Mouse (Mus musculus) thymus, adult 2 months (tissue): ENCODE results near the gene Asxl1. TPM values are rescaled to one million over a fixed set of nuclear protein-coding genes. Genes with fewer than 3 reads are reported as not detected.

ENCODE experiments used
- DNase-seq: peaks from one replicate; pipeline ENCODE4 v3.0.0; 2021
- H3K27ac ChIP-seq: fragments of 200-500 bp; 2 replicates; pipeline ENCODE4 v1.5.1; 2012; ENCODE audit warnings: low read length, control low read depth; ENCODE audit not compliant: control insufficient read depth, insufficient read depth
- H3K27me3 ChIP-seq: fragments of 200-500 bp; 2 replicates; pipeline ENCODE4 v1.6.1; 2012; ENCODE audit warnings: mild to moderate bottlenecking, low read length, moderate library complexity, mixed read lengths; ENCODE audit not compliant: control insufficient read depth, insufficient read depth
- H3K36me3 ChIP-seq: fragments of 200-500 bp; 2 replicates; pipeline ENCODE4 v1.6.1; 2012; ENCODE audit warnings: mild to moderate bottlenecking, low read length, moderate library complexity; ENCODE audit not compliant: control insufficient read depth, insufficient read depth
- H3K4me1 ChIP-seq: fragments of 200-500 bp; replicated peaks from 2 replicates; pipeline ENCODE4 v1.6.1; 2012; ENCODE audit warnings: low read length; ENCODE audit not compliant: control insufficient read depth, insufficient read depth
- H3K4me3 ChIP-seq: fragments of 200-500 bp; 2 replicates; pipeline ENCODE4 v1.5.1; 2012; ENCODE audit warnings: mild to moderate bottlenecking, low read length, control low read depth, moderate library complexity; ENCODE audit not compliant: control insufficient read depth, insufficient read depth
- CTCF ChIP-seq: fragments of 200-500 bp; IDR thresholded peaks from 2 replicates; pipeline ENCODE4 v1.5.1; 2012; ENCODE audit warnings: mild to moderate bottlenecking, control low read depth, low read length, moderate library complexity, borderline replicate concordance; ENCODE audit not compliant: control insufficient read depth, poor library complexity, insufficient read depth; ENCODE audit errors: extremely low read depth
- POLR2A ChIP-seq: fragments of 200-500 bp; IDR thresholded peaks from 2 replicates; pipeline ENCODE4 v1.6.1; 2012; ENCODE audit warnings: mild to moderate bottlenecking, low read length, control low read depth, moderate library complexity; ENCODE audit not compliant: control insufficient read depth, poor library complexity, insufficient read depth; ENCODE audit errors: extremely low read depth
- WGBS: fragments of 180-500 bp; shearing (Covaris S2); methylation state at CpG from one replicate; pipeline ENCODE4 v1.1.7; 2018; 5-methylcytosine and 5-hydroxymethylcytosine counted together
- polyA plus RNA-seq: library from polyadenylated mRNA; depleted of rRNA; stranded (reverse); fragments of >200 nt; gene quantifications from 2 replicates; pipeline ENCODE4 v1.2.3, GENCODE M21; 2012

Asxl1 gene
- polyA plus RNA-seq, 1 experiment = 30.1 TPM

DNA sequence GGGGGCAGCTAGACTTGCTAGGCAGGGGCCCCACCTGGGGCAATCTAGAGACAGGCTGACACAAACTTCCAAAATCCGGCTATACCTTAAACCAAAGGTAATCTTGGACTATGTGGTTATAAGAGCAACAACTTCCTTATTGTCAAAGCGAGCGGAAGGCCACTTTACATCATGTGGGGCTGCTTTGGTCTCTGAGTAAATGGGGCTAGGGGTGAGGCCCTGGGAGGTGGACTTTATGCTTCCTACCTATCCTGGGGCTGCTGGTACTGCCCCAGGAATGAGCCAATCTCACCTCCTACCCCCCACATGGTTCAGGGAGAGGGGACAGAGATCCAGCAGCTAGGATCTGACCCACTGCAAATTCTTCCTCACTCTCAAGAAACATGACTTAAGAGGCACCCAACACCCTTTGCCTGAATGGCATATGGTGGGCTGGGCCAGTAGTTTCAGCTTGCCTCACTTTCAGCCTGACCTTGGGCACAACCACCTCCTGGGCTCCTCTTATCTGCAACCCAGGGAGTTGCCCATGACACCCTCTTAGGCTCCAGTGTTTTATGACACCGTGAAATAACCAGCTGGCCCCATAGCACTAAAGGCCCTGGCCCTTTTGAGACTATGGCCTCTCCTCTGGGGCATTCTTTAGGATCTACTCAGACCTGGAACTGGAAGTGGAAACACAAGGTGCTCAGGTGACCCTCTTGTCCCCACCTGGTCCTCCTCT lies 79.7 kb downstream of the Asxl1 start:
- Histone ChIP-seq H3K36me3 (no peaks in the 10 kb centered on the region), H3K27ac (no peak overlapping the region), H3K27me3 (no peaks in the 10 kb centered on the region), H3K4me1 (peaks cover 11% of the 10 kb centered on the region), H3K4me3 (no peak overlapping the region)
- DNase-seq = no peak
- no peak for TF ChIP-seq POLR2A
- no peak for TF ChIP-seq CTCF
- WGBS = 94% methylated on average over 4 of the region's 4 CpGs

DNA sequence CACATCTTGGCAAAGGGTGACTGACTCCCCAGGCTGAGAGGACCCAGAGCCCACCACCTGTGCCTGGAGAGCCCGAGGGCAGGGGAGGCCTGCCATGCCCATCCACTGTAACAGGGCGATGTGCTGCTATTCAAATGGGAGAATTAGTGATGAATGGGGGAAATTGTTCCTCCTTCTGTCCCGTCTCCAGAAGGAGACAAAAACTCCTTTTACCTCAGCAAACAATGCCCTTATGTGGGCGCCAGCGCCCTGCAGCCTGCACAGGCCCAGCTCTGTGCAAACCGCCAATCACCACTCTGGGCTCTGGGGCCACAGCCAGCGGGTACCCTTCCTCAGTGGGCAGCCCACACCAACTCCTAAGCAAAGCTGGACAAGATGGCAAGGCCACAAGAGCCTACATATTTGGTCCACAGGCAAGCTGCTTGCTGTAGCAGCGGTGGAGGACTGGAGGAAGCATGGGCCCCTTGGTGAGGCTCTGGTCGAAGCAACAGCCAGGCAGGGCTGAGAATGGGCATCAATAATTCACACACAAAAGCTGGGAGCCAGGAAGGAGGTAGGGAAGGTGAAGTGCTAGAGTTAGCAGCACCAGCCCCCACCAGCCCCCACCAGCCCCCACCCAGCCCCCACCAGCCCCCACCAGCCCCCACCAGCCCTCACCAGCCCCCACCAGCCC lies 80.5 kb downstream of the Asxl1 start:
- no peaks in the 10 kb centered on the region for H3K27me3 ChIP-seq
- no peak overlapping the region for H3K27ac ChIP-seq
- H3K4me3 ChIP-seq = no peak overlapping the region
- H3K4me1 ChIP-seq = peaks cover 11% of the 10 kb centered on the region
- 97% methylated on average over 9 of the region's 9 CpGs for WGBS
- DNase-seq = no peak
- H3K36me3 ChIP-seq = no peaks in the 10 kb centered on the region
- no peak for TF ChIP-seq POLR2A
- TF ChIP-seq CTCF = no peak

DNA sequence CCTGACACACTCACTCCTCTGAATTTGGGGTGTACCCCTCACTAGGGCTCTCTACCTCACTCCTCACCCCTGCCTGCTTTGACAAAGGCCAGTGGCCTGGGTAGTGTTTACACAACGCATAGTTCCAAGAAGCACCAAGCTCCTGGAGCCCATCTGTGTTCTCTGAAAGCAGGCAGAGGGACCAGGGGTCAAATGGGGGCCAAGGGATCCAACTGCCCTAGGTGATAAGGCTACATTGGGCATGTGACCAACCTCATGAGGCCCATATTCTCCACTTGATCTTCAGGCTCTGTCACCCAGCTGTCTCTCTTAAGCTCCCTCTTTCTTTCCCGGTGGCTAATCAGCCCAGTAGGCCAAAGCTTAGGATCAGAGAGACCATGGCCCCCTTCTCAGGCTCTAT lies 81.3 kb downstream of the Asxl1 start:
- 96% methylated on average over 2 of the region's 2 CpGs for WGBS
- Histone ChIP-seq H3K27ac (no peak overlapping the region), H3K4me1 (peaks cover 11% of the 10 kb centered on the region), H3K36me3 (no peaks in the 10 kb centered on the region), H3K27me3 (no peaks in the 10 kb centered on the region), H3K4me3 (no peak overlapping the region)
- TF ChIP-seq CTCF = no peak
- no peak for TF ChIP-seq POLR2A
- no peak for DNase-seq

DNA sequence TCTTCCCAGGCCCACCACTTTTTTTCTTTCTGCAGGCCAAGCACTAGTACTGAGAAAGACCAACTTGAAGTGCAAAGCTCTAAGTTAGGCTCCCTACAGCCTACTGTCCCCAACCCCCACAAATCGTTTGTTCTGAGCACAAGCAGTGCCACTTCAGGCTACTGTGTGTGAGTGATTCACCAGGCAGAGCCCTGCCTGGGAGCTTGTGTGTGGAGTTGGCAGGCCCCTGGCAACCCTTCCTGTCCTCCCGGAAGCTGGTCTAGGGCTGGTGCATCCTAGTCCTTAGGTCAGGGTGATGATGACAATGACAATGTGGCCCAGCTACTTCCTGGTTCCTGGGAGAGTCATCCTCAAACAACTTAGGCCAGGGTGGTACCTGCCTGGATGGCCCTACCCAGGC lies 82.9 kb downstream of the Asxl1 start:
- no peak for DNase-seq
- H3K27me3 ChIP-seq = no peaks in the 10 kb centered on the region
- no peak overlapping the region for H3K4me3 ChIP-seq
- H3K27ac ChIP-seq = no peak overlapping the region
- no peaks in the 10 kb centered on the region for H3K36me3 ChIP-seq
- peaks cover 11% of the 10 kb centered on the region for H3K4me1 ChIP-seq
- WGBS = 96% methylated on average over 2 of the region's 2 CpGs
- TF ChIP-seq POLR2A (no peak), CTCF (no peak)

DNA sequence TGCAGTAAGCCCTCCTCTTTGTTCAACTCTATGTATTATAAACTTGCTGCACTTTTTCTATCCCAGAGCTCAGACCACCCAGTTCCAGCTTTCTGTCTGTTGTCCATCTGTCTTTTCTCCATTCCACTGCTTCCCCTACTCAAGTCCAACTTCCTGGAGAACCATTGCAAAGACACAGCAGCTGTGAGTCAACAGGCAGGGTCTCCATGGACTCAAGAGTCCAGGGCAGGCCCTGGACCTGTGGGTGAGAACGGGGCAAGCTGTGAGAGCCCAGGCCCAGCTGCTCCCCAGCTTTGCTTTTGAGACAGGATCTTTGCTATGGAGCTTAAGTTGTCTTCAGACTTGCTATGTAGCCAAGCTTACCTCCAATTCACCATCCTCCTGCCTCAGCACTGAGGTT lies 84.9 kb downstream of the Asxl1 start:
- Histone ChIP-seq H3K4me3 (no peak overlapping the region), H3K4me1 (no peaks in the 10 kb centered on the region), H3K27me3 (no peaks in the 10 kb centered on the region), H3K27ac (no peak overlapping the region), H3K36me3 (no peaks in the 10 kb centered on the region)
- WGBS = 90% methylated on average over 1 of the region's 1 CpGs
- no peak for TF ChIP-seq POLR2A
- TF ChIP-seq CTCF = no peak
- DNase-seq = no peak

DNA sequence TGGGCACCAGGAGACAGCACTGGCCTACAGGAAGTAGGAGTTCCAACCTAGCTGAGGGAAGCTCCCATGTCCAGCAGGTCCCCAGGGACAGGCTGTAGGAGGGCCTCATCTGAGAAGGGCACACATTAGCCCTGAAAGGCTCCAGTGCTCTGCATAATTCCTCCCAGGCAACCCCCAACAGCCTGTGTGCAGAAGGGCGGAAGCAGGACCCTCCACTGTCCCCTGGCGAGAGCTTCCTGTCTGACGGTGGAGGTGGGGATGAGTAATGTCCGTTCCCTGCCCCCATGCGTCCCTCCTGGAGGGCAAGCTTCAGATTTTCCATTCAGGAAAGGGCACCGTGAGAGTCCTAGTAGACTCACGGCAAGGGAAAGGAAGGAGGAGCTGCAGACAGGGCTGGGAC lies 86.9 kb downstream of the Asxl1 start:
- no peaks in the 10 kb centered on the region for H3K36me3 ChIP-seq
- no peak for DNase-seq
- no peak overlapping the region for H3K4me3 ChIP-seq
- TF ChIP-seq POLR2A (no peak), CTCF (no peak)
- H3K27me3 ChIP-seq = no peaks in the 10 kb centered on the region
- WGBS = 96% methylated on average over 7 of the region's 7 CpGs
- H3K4me1 ChIP-seq = no peaks in the 10 kb centered on the region
- H3K27ac ChIP-seq = no peak overlapping the region

DNA sequence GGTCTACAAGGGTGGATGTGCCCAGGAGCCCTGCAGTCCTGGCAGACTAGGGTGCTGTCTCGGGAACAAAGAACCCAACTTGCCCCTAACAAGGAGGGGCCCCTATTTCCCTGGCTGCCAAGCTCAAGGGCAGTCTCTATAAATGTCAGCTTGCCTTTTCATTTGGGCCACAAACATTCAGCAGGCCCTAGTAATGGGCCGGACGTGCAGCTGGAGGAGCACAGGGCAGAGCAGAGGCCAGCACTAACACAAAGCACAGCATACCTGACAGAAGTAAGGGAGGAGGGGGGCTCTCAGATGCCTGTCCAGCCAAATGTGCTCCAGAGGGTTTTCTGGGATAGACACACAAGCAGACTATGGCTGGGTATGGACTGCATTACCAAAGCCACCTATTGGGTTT lies 88.2 kb downstream of the Asxl1 start:
- no peak for DNase-seq
- Histone ChIP-seq H3K27ac (no peak overlapping the region), H3K27me3 (no peaks in the 10 kb centered on the region), H3K4me3 (no peak overlapping the region), H3K4me1 (no peaks in the 10 kb centered on the region), H3K36me3 (no peaks in the 10 kb centered on the region)
- 99% methylated on average over 3 of the region's 3 CpGs for WGBS
- TF ChIP-seq POLR2A (no peak), CTCF (no peak)
